Mouse (Mus musculus) heart, embryonic 15.5 days (tissue): Measurements from ENCODE around the gene Chrna4. TPM values are rescaled to one million over a fixed set of nuclear protein-coding genes. Genes with fewer than 3 reads are reported as not detected.

ENCODE experiments used
- ATAC-seq: fragments of 200-750 bp; cut with Nextera tagmentation; replicated peaks from 2 replicates; pipeline ENCODE4 v1.8.0; 2017; ENCODE audit warnings: low read depth, moderate TSS enrichment; ENCODE audit not compliant: insufficient number of reproducible peaks, insufficient read depth, low FRiP score
- H3K27ac ChIP-seq: fragments of 300-500 bp; sonication (generic); 2 replicates; pipeline ENCODE4 v1.5.1; 2015; ENCODE audit warnings: mild to moderate bottlenecking, inconsistent platforms
- H3K27me3 ChIP-seq: fragments of 300-500 bp; sonication (generic); 2 replicates; pipeline ENCODE4 v1.6.1; 2015; ENCODE audit warnings: inconsistent platforms
- H3K36me3 ChIP-seq: fragments of 300-500 bp; sonication (generic); 2 replicates; pipeline ENCODE4 v1.6.1; 2015; ENCODE audit warnings: mild to moderate bottlenecking, inconsistent platforms
- H3K4me1 ChIP-seq: fragments of 300-500 bp; sonication (generic); replicated peaks from 2 replicates; pipeline ENCODE4 v1.6.1; 2015; ENCODE audit warnings: inconsistent platforms
- H3K4me2 ChIP-seq: fragments of 300-500 bp; sonication (generic); 2 replicates; pipeline ENCODE4 v1.6.1; 2015; ENCODE audit warnings: inconsistent platforms, mild to moderate bottlenecking, moderate library complexity
- H3K4me3 ChIP-seq: fragments of 300-500 bp; sonication (generic); 2 replicates; pipeline ENCODE4 v1.5.1; 2015; ENCODE audit warnings: mild to moderate bottlenecking, inconsistent platforms
- H3K9ac ChIP-seq: fragments of 300-500 bp; sonication (generic); 2 replicates; pipeline ENCODE4 v1.6.1; 2015; ENCODE audit warnings: mild to moderate bottlenecking, inconsistent platforms
- H3K9me3 ChIP-seq: fragments of 300-500 bp; sonication (generic); replicated peaks from 2 replicates; pipeline ENCODE4 v1.6.1; 2016; ENCODE audit warnings: inconsistent platforms
- WGBS: fragments of 180-500 bp; shearing (Covaris S2); methylation state at CpG from one replicate; pipeline ENCODE4 v1.1.7; 2015; ENCODE audit warnings: mixed read lengths; 5-methylcytosine and 5-hydroxymethylcytosine counted together
- polyA plus RNA-seq: library from polyadenylated mRNA; unstranded; fragments of >200 nt; fragmentation: Nextera tagmentation; extraction: Ambion mirVana; gene quantifications from 2 replicates; pipeline ENCODE4 v1.2.1, GENCODE M21; 2015

Chrna4 gene
- polyA plus RNA-seq, 1 experiment from 2014 or later: 0.28 TPM

DNA sequence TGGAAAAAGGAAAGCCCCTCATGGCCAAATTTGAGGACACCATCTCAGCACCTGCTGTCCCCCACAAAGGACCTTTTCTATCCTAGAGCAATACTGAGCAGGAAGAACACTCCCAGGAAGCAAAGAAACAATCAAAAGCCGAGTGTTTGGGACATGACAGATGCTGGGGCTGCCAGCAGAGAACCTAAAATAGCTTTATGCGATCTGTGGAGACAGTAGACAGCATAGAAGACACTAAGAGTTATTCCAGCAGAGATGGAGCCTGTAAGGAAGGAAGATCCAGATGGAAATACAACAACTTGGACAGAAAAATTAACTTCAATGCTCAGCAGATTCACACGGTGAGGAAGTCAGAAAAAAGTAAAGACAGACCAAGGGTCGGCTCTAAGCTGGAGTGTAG is 22.5 kb upstream of the Chrna4 start:
- H3K4me1 ChIP-seq: no peaks in the 10 kb centered on the region
- WGBS: 38% methylated on average over 4 of the region's 4 CpGs
- H3K9me3 ChIP-seq: no peaks in the 10 kb centered on the region
- H3K36me3 ChIP-seq: no peaks in the 10 kb centered on the region
- peaks cover 44% of the 10 kb centered on the region for H3K27me3 ChIP-seq
- ATAC-seq: no peak
- no peak overlapping the region for H3K4me3 ChIP-seq
- H3K27ac ChIP-seq: no peak overlapping the region
- H3K9ac ChIP-seq: no peak overlapping the region
- H3K4me2 ChIP-seq: no peak overlapping the region

DNA sequence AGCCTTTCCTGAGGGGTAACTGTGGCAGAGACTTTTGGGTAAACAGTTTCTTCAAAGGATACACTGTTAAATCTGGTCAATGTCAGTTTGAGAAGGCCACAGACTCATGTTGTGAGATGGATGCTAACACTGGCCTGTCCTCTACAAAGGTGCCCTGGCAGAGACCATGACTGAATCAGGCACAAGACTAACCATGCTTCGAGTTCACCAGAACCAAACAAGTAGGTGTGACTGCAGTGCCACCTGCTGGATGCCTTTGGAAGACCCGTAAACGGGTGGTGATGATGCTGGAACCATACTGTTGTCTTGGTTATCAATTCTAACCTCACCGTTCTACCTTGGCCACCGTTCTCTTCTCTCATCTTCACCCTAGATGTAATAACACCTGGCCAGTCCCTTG is 16.8 kb upstream of the Chrna4 start:
- no peak overlapping the region for H3K27ac ChIP-seq
- H3K9ac ChIP-seq: no peak overlapping the region
- H3K36me3 ChIP-seq: no peaks in the 10 kb centered on the region
- H3K27me3 ChIP-seq: peaks cover 68% of the 10 kb centered on the region
- ATAC-seq: no peak
- H3K9me3 ChIP-seq: no peaks in the 10 kb centered on the region
- H3K4me3 ChIP-seq: no peak overlapping the region
- H3K4me2 ChIP-seq: no peak overlapping the region
- WGBS: 14% methylated on average over 5 of the region's 5 CpGs
- H3K4me1 ChIP-seq: no peaks in the 10 kb centered on the region

DNA sequence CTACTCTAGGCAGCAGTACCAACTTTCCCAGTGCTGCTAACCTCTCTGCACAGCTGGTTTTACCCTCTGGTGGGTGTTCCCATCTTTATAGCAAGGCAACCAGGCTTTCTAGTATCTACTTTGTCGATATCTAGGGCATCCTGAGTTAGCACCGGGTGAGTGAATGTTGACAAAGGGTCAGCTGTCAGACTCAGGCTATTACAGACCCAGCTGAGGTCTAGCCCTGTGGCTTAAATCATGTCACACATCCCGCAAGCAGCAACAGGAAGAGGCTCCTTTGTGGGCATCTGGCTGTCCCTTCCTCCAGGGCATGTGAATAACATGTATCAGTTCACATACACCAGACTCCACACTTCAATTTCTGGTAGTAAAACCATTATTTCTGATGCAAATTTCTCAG is 14.8 kb upstream of the Chrna4 start:
- no peaks in the 10 kb centered on the region for H3K36me3 ChIP-seq
- 34% methylated on average over 3 of the region's 3 CpGs for WGBS
- no peak overlapping the region for H3K4me3 ChIP-seq
- H3K4me1 ChIP-seq: no peaks in the 10 kb centered on the region
- no peak overlapping the region for H3K9ac ChIP-seq
- ATAC-seq: no peak
- no peak overlapping the region for H3K27ac ChIP-seq
- no peaks in the 10 kb centered on the region for H3K9me3 ChIP-seq
- no peak overlapping the region for H3K4me2 ChIP-seq
- peaks cover 69% of the 10 kb centered on the region for H3K27me3 ChIP-seq

DNA sequence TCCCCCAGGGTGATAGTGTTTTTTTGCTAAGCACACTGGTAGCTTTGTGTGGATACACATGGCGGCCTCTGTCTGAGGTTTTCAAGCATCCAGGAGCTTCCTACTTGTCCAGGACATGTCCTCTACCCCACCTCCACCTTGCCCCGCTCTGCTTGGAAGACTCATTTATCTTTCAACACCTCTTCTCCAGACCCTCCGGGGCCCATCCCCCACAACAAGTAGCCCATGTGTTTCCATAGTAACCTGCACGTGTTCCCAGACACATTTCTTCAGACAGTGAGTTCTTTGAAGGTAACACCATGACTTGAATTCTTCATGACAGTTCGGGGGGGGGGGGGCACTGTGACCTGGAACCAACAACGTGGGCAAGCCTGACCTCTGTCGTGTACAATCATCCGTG is 14.0 kb upstream of the Chrna4 start:
- Histone ChIP-seq H3K9me3 (no peaks in the 10 kb centered on the region), H3K4me1 (no peaks in the 10 kb centered on the region), H3K4me3 (no peak overlapping the region), H3K27ac (no peak overlapping the region), H3K9ac (no peak overlapping the region), H3K27me3 (peaks cover 70% of the 10 kb centered on the region), H3K4me2 (no peak overlapping the region), H3K36me3 (no peaks in the 10 kb centered on the region)
- WGBS: 36% methylated on average over 8 of the region's 8 CpGs
- no peak for ATAC-seq

DNA sequence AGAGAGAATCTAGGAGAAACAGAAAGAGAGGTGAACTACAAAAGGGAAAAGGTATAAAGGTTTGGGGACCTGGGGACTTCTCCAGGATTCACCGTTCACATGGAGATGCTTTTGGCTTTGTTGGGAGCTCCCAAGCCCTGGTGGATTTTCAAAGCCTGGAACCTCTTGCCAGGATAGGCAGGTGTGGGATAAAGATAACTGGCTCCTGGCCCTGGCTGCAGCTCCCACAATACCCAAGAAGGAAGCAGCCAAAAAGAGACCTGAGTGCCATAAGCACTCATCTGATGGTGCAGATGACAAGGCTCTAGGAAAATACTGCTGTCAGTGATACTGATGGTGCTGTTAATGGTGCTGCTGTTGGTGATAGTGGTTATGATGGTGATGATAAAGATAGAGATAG is 8.8 kb upstream of the Chrna4 start:
- H3K4me1 ChIP-seq: no peaks in the 10 kb centered on the region
- no peaks in the 10 kb centered on the region for H3K9me3 ChIP-seq
- no peak overlapping the region for H3K4me2 ChIP-seq
- H3K4me3 ChIP-seq: no peak overlapping the region
- no peak for ATAC-seq
- H3K9ac ChIP-seq: no peak overlapping the region
- 86% methylated on average over 1 of the region's 1 CpGs for WGBS
- no peaks in the 10 kb centered on the region for H3K36me3 ChIP-seq
- no peak overlapping the region for H3K27ac ChIP-seq
- peaks cover 67% of the 10 kb centered on the region for H3K27me3 ChIP-seq

DNA sequence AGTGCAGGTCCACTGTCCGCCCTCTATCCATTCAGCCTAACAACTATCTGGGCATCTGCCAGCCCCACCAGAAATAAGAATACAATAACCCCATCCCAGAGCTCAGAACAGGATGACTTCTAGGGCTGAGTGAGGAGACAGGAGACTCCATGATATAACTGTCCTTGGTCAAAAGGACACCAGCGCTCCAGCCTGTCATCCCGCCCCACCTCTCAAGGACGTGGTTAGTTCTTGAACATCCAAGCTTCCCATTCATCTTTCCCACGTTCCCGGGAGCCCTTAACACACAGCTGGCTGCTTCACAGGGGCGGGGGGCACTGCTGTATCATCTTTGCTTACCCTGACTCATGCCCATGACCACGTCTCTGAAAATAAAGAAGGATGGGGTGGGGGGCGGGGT is 5.6 kb upstream of the Chrna4 start:
- WGBS: 75% methylated on average over 9 of the region's 9 CpGs
- H3K4me3 ChIP-seq: no peak overlapping the region
- H3K4me2 ChIP-seq: no peak overlapping the region
- peaks cover 55% of the 10 kb centered on the region for H3K27me3 ChIP-seq
- no peaks in the 10 kb centered on the region for H3K4me1 ChIP-seq
- no peak overlapping the region for H3K9ac ChIP-seq
- H3K36me3 ChIP-seq: no peaks in the 10 kb centered on the region
- no peak overlapping the region for H3K27ac ChIP-seq
- ATAC-seq: no peak
- H3K9me3 ChIP-seq: no peaks in the 10 kb centered on the region

- Histone ChIP-seq H3K4me1 (no peaks in the 10 kb centered on the region), H3K9ac (no peak overlapping the region), H3K4me2 (no peak overlapping the region), H3K27me3 (peaks cover 55% of the 10 kb centered on the region), H3K9me3 (no peaks in the 10 kb centered on the region), H3K27ac (no peak overlapping the region), H3K4me3 (no peak overlapping the region), H3K36me3 (no peaks in the 10 kb centered on the region)
- no peak for ATAC-seq
- WGBS: 39% methylated on average over 7 of the region's 7 CpGs
Measured at GRCm38 (mm10) chr2:181048252-181048945, 5.1 kb upstream of the Chrna4 start.

DNA sequence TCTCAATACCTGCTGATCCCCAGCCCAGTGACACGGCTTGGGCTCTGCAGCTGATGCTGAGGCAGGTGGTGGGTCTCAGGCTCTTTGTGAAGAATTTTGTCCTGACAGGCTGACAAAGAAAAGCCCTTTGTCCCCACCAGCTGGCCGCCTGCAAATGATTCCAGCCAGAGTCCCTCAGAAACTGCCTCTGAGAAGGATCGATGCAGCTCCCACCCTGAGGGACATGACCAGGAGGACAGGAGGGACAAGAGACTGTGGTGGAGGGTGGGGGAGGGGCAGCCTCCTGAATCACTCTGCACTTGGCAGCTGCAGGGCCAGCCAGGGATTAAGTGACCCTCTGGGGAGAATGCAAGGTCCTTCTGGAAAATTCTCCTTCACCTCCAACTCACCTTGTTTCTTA is 655 bp upstream of the Chrna4 start:
- Histone ChIP-seq H3K4me2 (no peak overlapping the region), H3K27ac (no peak overlapping the region), H3K27me3 (peaks cover 67% of the 10 kb centered on the region), H3K4me3 (no peak overlapping the region), H3K9ac (no peak overlapping the region), H3K4me1 (peaks cover 7% of the 10 kb centered on the region), H3K9me3 (no peaks in the 10 kb centered on the region), H3K36me3 (no peaks in the 10 kb centered on the region)
- 21% methylated on average over 3 of the region's 3 CpGs for WGBS
- ATAC-seq: no peak

DNA sequence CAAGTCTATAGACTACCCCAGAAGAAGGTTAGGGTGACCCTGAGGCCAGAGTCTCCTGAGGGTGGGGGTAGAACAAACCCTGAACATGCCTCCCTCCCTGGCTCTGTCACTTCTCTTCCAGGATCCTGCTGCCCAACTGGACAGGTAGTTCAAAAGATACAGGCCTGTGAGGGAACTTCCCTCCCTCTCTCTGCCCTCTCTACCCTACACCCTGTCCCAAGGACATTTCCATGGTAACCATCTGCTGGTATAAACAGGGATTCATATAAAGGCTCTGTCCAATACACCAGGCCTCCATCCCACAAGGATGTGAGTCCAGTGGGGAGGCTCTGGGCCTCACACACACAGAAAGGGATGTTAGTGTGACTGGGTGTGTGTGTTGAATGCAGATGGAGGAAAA is 970 bp downstream of the Chrna4 start:
- peaks cover 77% of the 10 kb centered on the region for H3K27me3 ChIP-seq
- no peak overlapping the region for H3K9ac ChIP-seq
- no peaks in the 10 kb centered on the region for H3K36me3 ChIP-seq

GRCm38 (mm10) chr2:181041941-181042340 is 1.4 kb downstream of the Chrna4 start:
- H3K4me2 ChIP-seq: no peak overlapping the region
- H3K36me3 ChIP-seq: no peaks in the 10 kb centered on the region
- H3K4me1 ChIP-seq: peaks cover 12% of the 10 kb centered on the region
- 12% methylated on average over 7 of the region's 7 CpGs for WGBS
- peaks cover 77% of the 10 kb centered on the region for H3K27me3 ChIP-seq
- no peak for ATAC-seq
- H3K9ac ChIP-seq: no peak overlapping the region
- H3K9me3 ChIP-seq: no peaks in the 10 kb centered on the region
- H3K4me3 ChIP-seq: no peak overlapping the region
- no peak overlapping the region for H3K27ac ChIP-seq

More for the DNA sequence above, 970 bp downstream of the Chrna4 start:
- Histone ChIP-seq H3K9me3 (no peaks in the 10 kb centered on the region), H3K4me2 (no peak overlapping the region), H3K4me3 (no peak overlapping the region), H3K27ac (no peak overlapping the region), H3K4me1 (peaks cover 12% of the 10 kb centered on the region)
- no peak for ATAC-seq

- peaks cover 12% of the 10 kb centered on the region for H3K4me1 ChIP-seq
- peak overlapping the region; percentile 33; the same call in 1 of the 2 replicates for H3K9ac ChIP-seq
- H3K4me3 ChIP-seq: peak overlapping the region; percentile 51
- no peak for ATAC-seq
- no peaks in the 10 kb centered on the region for H3K36me3 ChIP-seq
- no peak overlapping the region for H3K27ac ChIP-seq
- H3K9me3 ChIP-seq: no peaks in the 10 kb centered on the region
- peak overlapping the region; percentile 90 for H3K4me2 ChIP-seq
- 1% methylated on average over 16 of the region's 16 CpGs for WGBS
- peaks cover 93% of the 10 kb centered on the region for H3K27me3 ChIP-seq
Measured at GRCm38 (mm10) chr2:181039356-181039680, 4.0 kb downstream of the Chrna4 start.

DNA sequence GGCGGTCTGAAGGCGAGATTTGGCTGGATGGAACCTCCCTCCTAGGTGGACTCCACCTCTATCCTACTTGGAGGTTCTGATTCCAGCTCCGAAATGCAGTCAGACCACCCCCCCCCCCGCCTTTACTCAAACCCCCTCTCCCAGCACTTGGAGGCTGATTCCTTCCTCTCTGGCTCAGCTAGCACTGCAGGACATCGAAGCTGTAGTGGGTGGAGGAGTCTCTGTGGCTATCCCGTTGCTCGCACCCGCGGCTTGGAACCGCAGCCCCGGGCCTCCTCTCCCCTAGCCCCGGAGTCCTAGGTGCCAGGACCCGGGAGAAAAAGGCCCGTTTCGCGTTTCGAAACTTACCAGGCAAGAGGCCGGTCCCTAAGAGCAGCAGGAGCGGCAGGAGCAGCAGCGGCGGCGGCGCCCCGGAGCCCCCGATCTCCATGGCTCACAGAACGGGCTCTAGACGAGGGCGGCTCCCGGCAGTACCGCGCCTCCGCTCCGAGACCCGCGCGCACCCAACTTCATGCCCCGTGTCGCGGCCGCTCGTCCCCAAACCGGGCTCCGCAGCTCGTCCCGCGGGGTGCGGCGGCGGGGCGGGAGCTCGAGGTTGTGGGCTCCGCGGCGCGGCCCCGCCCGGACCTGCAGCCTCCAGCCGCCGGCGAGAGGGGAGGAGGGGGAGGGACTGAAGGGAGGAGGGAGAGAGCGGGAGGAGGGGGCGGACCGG is 4.5 kb downstream of the Chrna4 start:
- peak overlapping the region; percentile 51 for H3K4me3 ChIP-seq
- peak overlapping the region; percentile 33 for H3K9ac ChIP-seq
- peaks cover 13% of the 10 kb centered on the region for H3K4me1 ChIP-seq
- peaks cover 98% of the 10 kb centered on the region for H3K27me3 ChIP-seq
- no peaks in the 10 kb centered on the region for H3K36me3 ChIP-seq
- H3K4me2 ChIP-seq: peak overlapping the region; percentile 90
- WGBS: under 1% methylated on average over 57 of the region's 63 CpGs
- ATAC-seq: no peak
- H3K27ac ChIP-seq: no peak overlapping the region
- H3K9me3 ChIP-seq: no peaks in the 10 kb centered on the region
